Mouse (Mus musculus) c-Kit-positive CD71-positive TER-119-positive erythroid progenitor cells, embryonic 14.5 days (primary cell): ENCODE results near the gene Slc6a21.

Source experiments
- DNase-seq: peaks from one replicate; pipeline ENCODE4 v3.0.0-alpha.2; 2013; ENCODE audit warnings: low spot score

The Slc6a21 gene

DNA sequence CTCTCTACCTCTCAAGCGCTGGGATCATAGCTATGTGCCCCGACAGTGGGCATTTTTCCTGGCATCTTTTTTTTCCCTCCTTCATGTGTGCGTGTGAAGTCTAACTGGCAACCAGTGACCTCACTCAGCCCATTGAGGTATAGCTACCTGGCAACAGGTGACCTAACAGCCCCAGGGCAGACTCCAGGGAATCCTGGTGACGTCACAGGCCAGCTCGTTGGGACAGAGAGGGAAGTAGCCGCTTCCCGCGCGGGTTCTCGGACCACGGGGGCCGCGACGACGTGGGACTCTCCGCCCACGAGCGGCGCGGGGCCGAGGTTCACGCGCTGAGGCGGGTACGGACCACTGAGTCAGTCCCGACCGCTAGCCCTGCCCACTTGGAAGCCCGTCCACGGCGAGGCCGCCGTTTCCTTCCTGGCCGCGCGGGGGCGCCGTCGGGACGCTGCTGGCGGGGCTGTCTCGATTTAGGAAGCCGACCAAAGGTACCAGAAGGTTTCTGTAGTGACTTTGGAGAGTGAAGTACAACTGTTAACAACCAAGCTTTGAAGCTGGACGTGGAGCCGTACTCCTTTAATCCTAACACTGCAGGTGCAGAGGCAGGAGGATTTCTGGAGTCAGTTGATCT is at the start of gene Slc6a21:
TSS of gene Slc6a21 (plus strand) at position 378 of the 625 bp plus-strand sequence.
- peak; percentile 57 for DNase-seq

DNA sequence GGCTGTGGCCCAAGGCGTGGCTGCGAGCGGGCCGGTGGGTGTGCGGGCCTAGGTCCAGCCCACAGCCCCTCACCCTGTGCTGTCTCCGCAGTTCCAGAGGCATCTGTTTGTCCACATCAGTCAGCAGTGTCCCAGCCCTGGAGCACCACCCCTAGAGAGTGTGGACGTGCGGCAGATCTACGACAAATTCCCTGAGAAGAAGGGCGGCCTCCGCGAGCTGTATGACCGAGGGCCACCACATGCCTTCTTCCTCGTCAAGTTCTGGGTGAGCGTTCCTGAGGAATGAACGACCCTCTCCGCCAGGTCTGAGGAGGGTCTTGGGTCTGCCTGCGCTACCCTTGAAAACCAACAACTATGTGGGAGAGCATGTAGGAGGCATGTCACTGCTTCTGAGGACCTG is 48.8 kb upstream of the Slc6a21 start:
- no peak for DNase-seq

GRCm38 (mm10) chr7:45229046-45229445 is 48.3 kb upstream of the Slc6a21 start:
- no peak for DNase-seq

DNA sequence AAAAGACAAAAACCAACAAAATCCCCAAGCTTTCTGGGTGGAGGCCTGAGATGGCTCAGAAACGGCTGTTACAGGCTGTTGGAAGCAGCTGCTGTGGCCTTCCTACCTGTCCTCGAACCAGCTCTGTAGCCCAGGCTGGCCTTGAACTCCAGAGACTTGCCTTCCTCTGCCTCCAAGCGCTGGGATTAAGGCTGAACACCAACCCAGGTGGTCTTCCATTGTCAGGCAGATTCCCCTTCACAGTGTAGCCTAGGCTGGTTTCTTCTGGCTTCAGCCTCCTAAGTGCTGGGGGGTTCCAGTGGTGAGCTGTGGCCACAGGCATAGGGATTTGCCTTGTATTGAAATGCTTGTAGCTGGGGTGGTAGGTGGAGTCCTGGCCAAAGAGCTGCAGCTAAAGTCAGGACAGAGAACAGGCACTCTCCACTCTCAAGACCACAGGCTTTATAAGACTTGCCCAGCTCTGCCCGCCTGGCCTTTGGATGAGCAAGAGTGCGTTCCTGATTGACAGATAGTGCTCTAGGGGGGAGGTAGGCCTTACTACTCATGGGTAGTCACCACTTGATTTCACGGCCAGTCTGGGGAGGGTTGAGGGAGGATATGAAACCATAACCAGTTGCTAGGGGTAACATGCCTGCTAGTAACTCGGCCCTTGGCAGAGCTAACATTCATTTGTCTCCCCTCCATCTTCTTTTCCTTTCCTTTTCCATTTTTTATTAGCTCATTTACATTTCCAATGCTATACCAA is 47.7 kb upstream of the Slc6a21 start:
- DNase-seq: no peak

GRCm38 (mm10) chr7:45231192-45231591 is 46.1 kb upstream of the Slc6a21 start:
- DNase-seq: no peak

DNA sequence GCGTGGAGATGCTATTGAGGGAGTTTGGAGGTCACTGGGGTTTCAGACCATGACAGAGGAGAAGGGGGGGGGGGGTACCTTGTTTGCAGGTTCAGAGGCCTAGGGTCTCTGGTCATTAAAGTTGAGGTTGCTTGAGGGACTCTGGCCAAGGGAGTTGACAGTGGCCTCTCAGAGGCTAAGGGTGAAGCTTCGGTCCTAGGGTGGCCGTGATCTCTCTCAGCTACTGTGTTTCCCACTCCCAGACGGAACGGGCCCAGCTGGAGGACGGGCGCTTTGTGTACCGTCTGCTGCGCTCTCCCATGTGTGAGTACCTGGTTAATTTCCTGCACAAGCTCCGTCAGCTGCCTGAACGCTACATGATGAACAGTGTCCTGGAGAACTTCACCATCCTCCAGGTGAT is 45.4 kb upstream of the Slc6a21 start:
- no peak for DNase-seq

DNA sequence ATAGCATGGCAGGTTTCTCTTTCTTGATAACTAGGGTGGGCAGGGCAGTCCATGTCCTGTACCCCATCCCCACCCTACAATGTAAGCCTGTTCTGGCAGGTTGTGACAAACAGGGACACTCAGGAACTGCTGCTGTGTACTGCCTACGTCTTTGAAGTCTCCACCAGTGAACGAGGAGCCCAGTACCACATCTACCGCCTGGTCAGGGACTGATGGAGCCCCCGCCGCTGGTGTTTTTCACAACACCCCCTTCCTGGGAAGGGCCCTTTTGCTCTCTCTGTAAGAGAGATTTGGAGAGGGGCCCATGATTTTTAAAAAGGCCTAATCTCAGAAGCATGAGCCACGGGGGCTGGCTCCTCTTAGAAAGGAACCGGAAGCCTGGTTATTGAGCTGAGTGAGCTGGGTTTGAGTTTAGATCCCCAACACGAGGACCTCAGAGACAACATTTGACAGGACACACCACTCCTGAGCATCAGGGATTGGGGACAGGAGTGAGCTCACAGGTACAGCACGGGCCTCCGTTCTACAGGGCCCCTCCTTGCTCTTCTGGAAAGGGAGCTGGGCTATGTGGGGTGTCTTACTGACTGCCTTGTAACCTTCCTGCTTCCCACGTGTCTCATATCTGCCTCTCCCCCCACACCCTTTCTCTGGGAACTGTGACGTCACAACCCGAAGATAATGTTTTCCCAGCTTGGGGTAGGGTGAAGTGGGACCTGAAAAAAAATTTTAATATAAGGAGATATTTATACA is 44.4 kb upstream of the Slc6a21 start:
- DNase-seq: peak; percentile 48

- no peak for DNase-seq
Observed at GRCm38 (mm10) chr7:45233580-45234332, 43.6 kb upstream of the Slc6a21 start.

- DNase-seq: no peak
Observed at GRCm38 (mm10) chr7:45234333-45234841, 42.9 kb upstream of the Slc6a21 start.

DNA sequence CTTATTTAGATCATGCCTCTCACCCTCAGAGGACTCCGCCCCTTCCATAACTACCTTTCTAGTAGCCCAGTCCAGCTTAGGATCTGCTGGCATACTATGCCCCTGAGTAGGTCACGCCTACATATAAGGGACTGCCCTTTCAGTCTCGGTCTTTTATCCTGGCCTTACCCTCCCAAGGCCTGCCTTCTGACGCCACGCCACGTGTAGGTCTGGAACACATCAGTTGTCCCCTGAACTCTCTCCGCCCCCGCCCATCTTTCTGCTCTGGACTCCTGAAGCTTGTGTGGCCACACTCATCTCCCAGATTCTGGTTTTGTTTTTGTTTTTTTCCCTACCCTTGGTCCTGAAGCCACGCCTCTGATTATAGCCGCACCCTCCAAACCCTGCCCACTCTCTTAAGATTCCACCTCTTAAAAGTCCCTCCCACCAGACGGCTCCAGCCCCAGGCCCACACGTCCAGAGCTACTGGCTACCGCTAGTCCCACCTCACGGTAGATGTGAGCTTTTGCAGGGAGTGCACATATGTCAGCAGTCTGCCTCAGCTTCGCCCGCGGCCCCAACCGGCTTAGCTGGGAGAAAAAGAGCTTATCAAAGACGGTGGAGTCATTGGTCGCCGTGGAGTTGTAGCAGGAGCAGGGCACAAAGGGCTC is 42.3 kb upstream of the Slc6a21 start:
- no peak for DNase-seq

GRCm38 (mm10) chr7:45235656-45236180 is 41.6 kb upstream of the Slc6a21 start:
- no peak for DNase-seq

GRCm38 (mm10) chr7:45237747-45238699 is 39.3 kb upstream of the Slc6a21 start:
- no peak for DNase-seq

DNA sequence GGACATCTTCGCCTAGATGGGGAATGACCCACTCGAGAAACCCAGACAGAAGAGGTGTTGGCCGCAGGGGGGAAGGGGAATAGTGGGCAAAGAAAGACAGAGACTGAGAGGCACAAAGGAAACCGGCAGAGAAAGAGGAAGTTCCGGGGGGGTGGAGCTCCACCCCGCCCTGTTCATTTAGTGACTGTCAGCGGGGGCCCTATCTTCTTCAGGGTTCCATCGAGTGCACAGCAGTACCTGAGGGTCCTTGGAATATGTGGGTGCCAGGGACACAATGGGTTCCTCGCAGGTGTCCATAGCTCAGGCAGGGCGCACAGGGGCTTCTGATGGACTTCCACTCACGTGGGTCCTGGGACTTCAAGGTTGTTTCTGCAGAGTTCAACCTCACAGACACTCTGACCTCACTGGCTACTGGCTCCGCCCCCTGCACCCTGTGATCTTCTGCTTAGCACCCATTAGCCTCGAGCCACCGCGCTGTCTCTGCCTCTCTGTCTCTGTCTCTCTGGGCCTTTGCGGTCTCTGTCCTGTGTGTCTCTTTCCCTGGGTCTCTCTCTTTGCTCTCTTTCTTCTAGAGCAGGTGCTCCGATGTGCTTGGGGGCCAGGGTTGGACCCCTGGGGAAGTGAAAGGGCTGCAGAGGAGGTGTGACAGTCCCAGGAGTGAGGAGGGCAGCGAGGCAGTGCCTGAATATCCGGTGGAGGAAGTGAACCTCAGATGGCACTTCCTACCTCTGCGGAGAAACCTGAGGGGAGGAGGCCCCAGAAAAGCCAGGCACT is 38.4 kb upstream of the Slc6a21 start, which contains the start of gene Cd37:
TSS of gene Cd37 (minus strand) at position 393 of the 774 bp plus-strand sequence.
- DNase-seq: peak; percentile 75

DNA sequence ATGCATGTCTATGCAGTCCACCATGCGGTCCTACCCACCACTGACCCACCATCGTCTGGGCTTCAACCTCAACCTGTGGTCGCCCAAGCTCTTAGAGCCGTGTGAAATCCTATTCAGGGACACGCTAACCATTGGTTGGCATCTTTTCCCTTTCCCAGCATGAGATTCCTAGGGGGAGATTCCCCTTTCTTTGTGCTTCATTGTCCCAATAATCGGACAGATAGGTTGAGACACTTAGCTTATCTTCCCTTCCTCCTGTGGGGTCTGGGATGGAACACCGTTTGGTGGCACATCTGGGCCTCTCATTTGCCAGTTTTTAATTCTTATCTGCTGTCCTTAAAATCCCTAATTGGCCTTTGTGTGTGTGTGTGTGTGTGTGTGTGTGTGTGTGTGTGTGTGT is 37.2 kb upstream of the Slc6a21 start:
- no peak for DNase-seq

GRCm38 (mm10) chr7:45240633-45241388 is 36.5 kb upstream of the Slc6a21 start, which contains the start of gene Slc6a16:
Gene Slc6a16 (plus strand): TSS chr7:45241085.
- DNase-seq: no peak

DNA sequence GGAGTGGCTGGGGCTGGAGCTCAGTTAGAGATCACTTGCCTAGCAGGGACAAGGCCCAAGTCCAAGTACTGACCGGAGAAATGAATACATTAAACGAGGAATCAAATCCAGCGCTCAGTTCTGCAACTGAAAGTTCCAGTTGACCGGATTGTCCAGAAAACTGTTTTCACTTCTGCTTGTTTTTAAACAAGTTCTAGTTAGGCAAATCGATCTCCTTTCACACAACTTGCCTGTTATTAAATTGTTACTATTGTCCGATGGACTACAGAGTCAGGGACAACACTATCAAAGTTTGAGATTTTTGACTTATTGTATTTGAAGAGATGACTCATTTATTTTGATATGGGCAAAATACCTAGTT is 35.9 kb upstream of the Slc6a21 start:
- no peak for DNase-seq

DNA sequence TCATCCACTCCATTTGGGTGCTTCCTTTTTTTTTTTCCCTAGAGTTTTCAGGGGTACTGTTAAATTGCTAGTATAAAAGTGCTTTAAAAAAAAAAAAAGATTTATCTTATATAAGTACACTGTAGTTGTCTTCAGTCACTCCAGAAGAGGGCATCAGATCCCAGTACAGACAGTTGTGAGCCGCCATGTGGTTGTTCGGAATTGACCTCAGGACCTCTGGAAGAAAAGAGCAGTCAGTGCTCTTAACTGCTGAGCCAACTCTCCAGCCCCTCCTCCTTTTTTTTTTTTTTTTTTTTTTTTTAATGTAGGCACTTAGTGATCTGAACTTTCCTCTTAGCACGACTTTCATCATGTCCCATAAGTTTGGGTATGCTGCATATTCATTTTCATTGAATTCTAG is 29.6 kb upstream of the Slc6a21 start:
- no peak for DNase-seq

DNA sequence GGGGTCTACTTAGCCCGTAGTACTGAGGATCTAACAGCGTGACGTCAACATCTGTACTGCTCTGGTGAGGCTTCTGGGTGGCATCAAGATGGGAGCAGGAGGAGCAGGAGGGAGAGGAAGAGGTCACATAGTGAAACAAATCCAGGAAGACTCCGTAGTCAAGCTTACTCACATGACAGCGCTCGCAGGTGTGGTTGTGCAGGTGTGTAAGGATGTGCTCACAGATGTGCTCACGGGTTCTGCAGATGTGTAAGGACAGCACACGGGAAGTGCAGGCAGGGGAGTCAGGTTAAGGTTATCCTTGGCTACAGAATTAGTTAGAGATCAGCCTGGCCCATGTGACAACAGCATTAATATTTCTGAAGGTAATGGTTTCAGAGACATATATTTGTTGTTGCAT is 23.5 kb upstream of the Slc6a21 start:
- no peak for DNase-seq
